Mouse (Mus musculus) small intestine, adult 2 months (tissue): ENCODE data around the gene Commd1.

Experiments used
- CTCF ChIP-seq: fragments of 200-500 bp; IDR thresholded peaks from 2 replicates; pipeline ENCODE4 v1.5.1; 2012; ENCODE audit warnings: low read depth, mild to moderate bottlenecking, control low read depth, inconsistent platforms, low read length, moderate library complexity, mixed read lengths; ENCODE audit not compliant: insufficient replicate concordance, insufficient read length; ENCODE audit errors: extremely low read depth
- POLR2A ChIP-seq: fragments of 200-500 bp; IDR thresholded peaks from 2 replicates; pipeline ENCODE4 v1.6.1; 2012; ENCODE audit warnings: low read depth, mild to moderate bottlenecking, control low read depth, inconsistent platforms, low read length, moderate library complexity

GRCm38 (mm10) chr11:22989786-22990185 lies 7.6 kb upstream of the Commd1 start:
- TF ChIP-seq CTCF (no peak), POLR2A (no peak)
